Mouse (Mus musculus): ENCODE measurements around the gene Ncbp1. TPM values are rescaled to one million over a fixed set of nuclear protein-coding genes. Genes with fewer than 3 reads are reported as not detected.

Gene Ncbp1
- polyA plus RNA-seq, 1 experiment from 2014 or later, result 74.6 TPM

GRCm38 (mm10) chr4:46221090-46221489 is 82.7 kb downstream of the Ncbp1 start:
- Histone ChIP-seq H3K27ac (ENCODE audit: low read depth, low read length) (no peak overlapping the region), H3K9me3 (ENCODE audit: control insufficient read depth, low read length) (no peaks in the 10 kb centered on the region), H3K4me1 (ENCODE audit: control insufficient read depth, insufficient read depth, low read length) (no peaks in the 10 kb centered on the region), H3K27me3 (ENCODE audit: control insufficient read depth, insufficient read depth, low read length) (no peaks in the 10 kb centered on the region), H3K4me2 (ENCODE audit: low read depth, low read length) (no peak overlapping the region), H3K9ac (replicated peaks; ENCODE audit: low read depth, low read length) (no peak overlapping the region), H3K36me3 (ENCODE audit: control insufficient read depth, insufficient read depth, low read length) (no peaks in the 10 kb centered on the region), H3K4me3 (ENCODE audit: low read depth, low read length) (no peak overlapping the region)
- ATAC-seq (ENCODE audit: low read depth), result no peak
- 90% methylated on average over 3 of the region's 3 CpGs for WGBS

Other genes with a start within 250 kb of the Ncbp1 start
- gene Ccdc180, start 248.3 kb upstream of the Ncbp1 start, polyA plus RNA-seq (2014; fragmentation: Nextera tagmentation; extraction: Ambion mirVana), result 0.22 and 0.36 TPM in 2 replicates
- gene Tdrd7, start 173.3 kb upstream of the Ncbp1 start, polyA plus RNA-seq (2014; fragmentation: Nextera tagmentation; extraction: Ambion mirVana), result 30.1 and 32.4 TPM in 2 replicates
- 2.1 and 3.3 TPM in 2 replicates for gene Tmod1, start 99.7 kb upstream of the Ncbp1 start, polyA plus RNA-seq (2014; fragmentation: Nextera tagmentation; extraction: Ambion mirVana)
- gene Tstd2, start 81 bp downstream of the Ncbp1 start, polyA plus RNA-seq (2014; fragmentation: Nextera tagmentation; extraction: Ambion mirVana), result 23.5 and 27.0 TPM in 2 replicates
- gene Xpa, start 57.7 kb downstream of the Ncbp1 start, polyA plus RNA-seq (2014; fragmentation: Nextera tagmentation; extraction: Ambion mirVana), result 32.4 and 32.5 TPM in 2 replicates
- gene Foxe1, start 205.0 kb downstream of the Ncbp1 start, polyA plus RNA-seq (2014; fragmentation: Nextera tagmentation; extraction: Ambion mirVana), result not detected in 2 replicates

Data from neural tube, embryonic 14.5 days (tissue).